8 mouse cellular contexts compared by ENCODE assay signal in genomic region chr9:34488700-34489315, GRCm38 (mm10). TPM values are rescaled to one million over a fixed set of nuclear protein-coding genes. Genes with fewer than 3 reads are reported as not detected.
DNase-seq lines count a peak whose midpoint lies in the region; ATAC-seq lines count a peak whose summit lies in the region.

No protein-coding gene starts in this region.

- peaks cover 29% of the 10 kb centered on the region for H3K4me1 ChIP-seq in forebrain, embryonic 12.5 days
- H3K4me1 ChIP-seq in heart, embryonic 15.5 days (replicated peaks) = peaks cover 24% of the 10 kb centered on the region
- no peaks in the 10 kb centered on the region for H3K4me1 ChIP-seq in liver, embryonic 11.5 days (replicated peaks; ENCODE audit: control insufficient read depth, insufficient read depth, low read length)
- peaks cover 17% of the 10 kb centered on the region for H3K4me1 ChIP-seq in neural tube, embryonic 12.5 days

- no peaks in the 10 kb centered on the region for H3K36me3 ChIP-seq in forebrain, embryonic 12.5 days (replicated peaks)
- H3K36me3 ChIP-seq in heart, embryonic 15.5 days = no peaks in the 10 kb centered on the region
- no peaks in the 10 kb centered on the region for H3K36me3 ChIP-seq in liver, embryonic 11.5 days (ENCODE audit: control insufficient read depth, insufficient read depth, low read length)
- no peaks in the 10 kb centered on the region for H3K36me3 ChIP-seq in neural tube, embryonic 12.5 days

- peak; percentile 84 for ATAC-seq in forebrain, embryonic 12.5 days (ENCODE audit: low FRiP score)
- no peak for ATAC-seq in heart, embryonic 15.5 days (replicated peaks; ENCODE audit: insufficient number of reproducible peaks, insufficient read depth, low FRiP score, low read depth)
- no peak for ATAC-seq in liver, embryonic 11.5 days (replicated peaks; ENCODE audit: low FRiP score)
- ATAC-seq in neural tube, embryonic 12.5 days (ENCODE audit: low FRiP score, low read depth) = peak; percentile 59

- peaks cover 79% of the 10 kb centered on the region for H3K27me3 ChIP-seq in forebrain, embryonic 12.5 days
- H3K27me3 ChIP-seq in heart, embryonic 15.5 days = peaks cover 89% of the 10 kb centered on the region
- H3K27me3 ChIP-seq in liver, embryonic 11.5 days (replicated peaks; ENCODE audit: control insufficient read depth, insufficient read depth, low read length) = peaks cover 70% of the 10 kb centered on the region
- H3K27me3 ChIP-seq in neural tube, embryonic 12.5 days (replicated peaks) = peaks cover 38% of the 10 kb centered on the region

- H3K27ac ChIP-seq in forebrain, embryonic 12.5 days = 0 out of 2 replicates have a peak overlapping the region, but pooled peaks have one; percentile 19
- no peak overlapping the region for H3K27ac ChIP-seq in heart, embryonic 15.5 days
- no peak overlapping the region for H3K27ac ChIP-seq in liver, embryonic 11.5 days (ENCODE audit: low read depth, low read length)
- no peak overlapping the region for H3K27ac ChIP-seq in neural tube, embryonic 12.5 days

- DNase-seq in thymus, postnatal 4 days = peak; percentile 13
- no peak for DNase-seq in thymus, postnatal 0 days (ENCODE audit: low spot score)
- peak; percentile 51 for DNase-seq in kidney, postnatal 14 days
- DNase-seq in liver, embryonic 11.5 days (ENCODE audit: low spot score) = peak; percentile 59
- DNase-seq in urinary bladder, postnatal 36 days (ENCODE audit: low spot score in 2 of 2) = peak; percentile 9 to 26

- H3K9me3 ChIP-seq in forebrain, embryonic 12.5 days = no peaks in the 10 kb centered on the region
- H3K9me3 ChIP-seq in heart, embryonic 15.5 days (replicated peaks) = no peaks in the 10 kb centered on the region
- H3K9me3 ChIP-seq in liver, embryonic 11.5 days (ENCODE audit: control insufficient read depth, low read length) = no peaks in the 10 kb centered on the region
- no peaks in the 10 kb centered on the region for H3K9me3 ChIP-seq in neural tube, embryonic 12.5 days

- peak overlapping the region; percentile 67 for H3K9ac ChIP-seq in forebrain, embryonic 12.5 days
- peak overlapping the region; percentile 46 for H3K9ac ChIP-seq in heart, embryonic 15.5 days
- no peak overlapping the region for H3K9ac ChIP-seq in liver, embryonic 11.5 days (ENCODE audit: low read depth, low read length)
- H3K9ac ChIP-seq in neural tube, embryonic 12.5 days = peak overlapping the region; percentile 59

- H3K4me3 ChIP-seq in forebrain, embryonic 12.5 days (replicated peaks) = peak overlapping the region; percentile 58
- peak overlapping the region; percentile 73 for H3K4me3 ChIP-seq in heart, embryonic 15.5 days
- peak overlapping the region; percentile 50 for H3K4me3 ChIP-seq in liver, embryonic 11.5 days (ENCODE audit: low read depth, low read length)
- peak overlapping the region; percentile 56 for H3K4me3 ChIP-seq in neural tube, embryonic 12.5 days

- peak overlapping the region; percentile 83 for H3K4me2 ChIP-seq in forebrain, embryonic 12.5 days
- peak overlapping the region; percentile 96 for H3K4me2 ChIP-seq in heart, embryonic 15.5 days
- peak overlapping the region; percentile 67 for H3K4me2 ChIP-seq in liver, embryonic 11.5 days
- H3K4me2 ChIP-seq in neural tube, embryonic 12.5 days (replicated peaks) = peak overlapping the region; percentile 83

- under 1% methylated on average over 53 of the region's 53 CpGs for WGBS in forebrain, embryonic 12.5 days
- under 1% methylated on average over 46 of the region's 53 CpGs for WGBS in heart, embryonic 15.5 days
- WGBS in liver, embryonic 11.5 days = under 1% methylated on average over 53 of the region's 53 CpGs
- under 1% methylated on average over 53 of the region's 53 CpGs for WGBS in neural tube, embryonic 12.5 days

RNA-seq across cellular contexts. Expression of gene Kirrel3, which starts 3.1 kb away (rescaled TPM):
- 0.94 and 1.1 TPM in 2 replicates for polyA plus RNA-seq in thymus, postnatal 0 days (2015; fragmentation: Nextera tagmentation; extraction: Ambion mirVana)
- polyA plus RNA-seq in forebrain, embryonic 12.5 days (2016; fragmentation: Nextera tagmentation; extraction: Ambion mirVana) = 10.3 and 11.4 TPM in 2 replicates
- 1.2 and 2.2 TPM in 2 replicates for polyA plus RNA-seq in heart, embryonic 15.5 days (2015; fragmentation: Nextera tagmentation; extraction: Ambion mirVana)
- 0.77 and 0.97 TPM in 2 replicates for polyA plus RNA-seq in liver, embryonic 11.5 days (2014; fragmentation: Nextera tagmentation; extraction: Ambion mirVana)
- polyA plus RNA-seq in neural tube, embryonic 12.5 days (2016; fragmentation: Nextera tagmentation; extraction: Ambion mirVana) = 11.7 and 12.7 TPM in 2 replicates

Comparison
In these comparisons a context has a peak if more than half of its experiments do, and no peak if none do; other contexts are left out.
1. ATAC-seq: peak in forebrain, embryonic 12.5 days (single experiment) and neural tube, embryonic 12.5 days (single experiment); none in heart, embryonic 15.5 days (single experiment) and liver, embryonic 11.5 days (single experiment).
2. Peak in every context shown above with its lines, with median percentiles within 50 percentile points of each other: H3K4me2 ChIP-seq and H3K4me3 ChIP-seq.